ENCODE assay signal across 10 mouse cellular contexts in the genomic region with DNA sequence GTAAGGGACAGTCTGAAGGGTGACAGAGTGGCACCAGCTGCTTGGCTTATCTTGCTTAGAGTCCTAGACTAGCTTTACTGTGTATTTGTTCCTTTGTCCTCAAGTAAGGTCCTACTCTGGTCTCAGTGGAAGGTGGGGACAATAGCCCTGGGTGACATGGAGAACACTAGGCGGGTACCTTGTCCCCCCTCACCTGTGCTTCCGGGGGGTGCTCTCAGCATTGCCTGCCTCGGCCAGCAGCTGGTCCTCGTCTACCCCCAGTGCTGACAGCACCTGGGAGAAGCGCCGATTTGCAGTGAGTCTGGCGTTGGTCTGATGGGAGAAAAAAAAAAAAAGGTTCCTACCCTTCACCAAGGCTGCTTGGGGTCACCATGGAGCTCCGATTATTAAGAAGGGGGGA. TPM values are rescaled to one million over a fixed set of nuclear protein-coding genes. Genes with fewer than 3 reads are reported as not detected.
A peak's percentile ranks its signal among the peaks of the same experiment; 100 is the strongest.
DNase-seq lines count a peak whose midpoint lies in the region; ATAC-seq and TF ChIP-seq lines count a peak whose summit lies in the region.
"Had no signal": no experiment of that assay in that cellular context is flagged by ENCODE, and none has a peak within 500 bp of the region (broad histone marks: within the 10 kb centered on the region; RNA-seq: fewer than 3 reads in every experiment).

No protein-coding gene starts in this region.

- ATAC-seq in heart, postnatal 0 days (ENCODE audit: insufficient read depth, low read depth), result no peak
- no peak for ATAC-seq in embryonic facial prominence, embryonic 15.5 days (ENCODE audit: insufficient number of reproducible peaks, low FRiP score, low TSS enrichment, low read depth)
- no peak for ATAC-seq in liver, embryonic 16.5 days (ENCODE audit: low read depth)

- peaks cover 4% of the 10 kb centered on the region for H3K36me3 ChIP-seq in heart, postnatal 0 days (replicated peaks; ENCODE audit: control insufficient read depth, insufficient read depth, low read length)
- peaks cover 43% of the 10 kb centered on the region for H3K36me3 ChIP-seq in E14TG2a.4 (ENCODE audit: insufficient read depth, low read length)
- peaks cover 5% of the 10 kb centered on the region for H3K36me3 ChIP-seq in embryonic facial prominence, embryonic 15.5 days
- H3K36me3 ChIP-seq in liver, embryonic 16.5 days (ENCODE audit: control insufficient read depth, insufficient read depth), result peaks cover under 1% of the 10 kb centered on the region

- H3K9ac ChIP-seq in heart, postnatal 0 days (replicated peaks; ENCODE audit: low read depth, low read length), result peak overlapping the region; percentile 91; the same call in 1 of the 2 replicates
- no peak overlapping the region for H3K9ac ChIP-seq in embryonic facial prominence, embryonic 15.5 days
- peak overlapping the region; percentile 93 for H3K9ac ChIP-seq in liver, embryonic 16.5 days (ENCODE audit: low read depth, low read length)

- peak overlapping the region; percentile 88; the same call in 1 of the 2 replicates for H3K27ac ChIP-seq in heart, postnatal 0 days (ENCODE audit: low read depth)
- H3K27ac ChIP-seq in embryonic facial prominence, embryonic 15.5 days (replicated peaks), result no peak overlapping the region
- peak overlapping the region; percentile 91 for H3K27ac ChIP-seq in liver, embryonic 16.5 days (ENCODE audit: low read length)

- intact Hi-C loops in heart, postnatal 14 days (cut with DNase I), result no loop called here
- intact Hi-C loops in left cerebral cortex, postnatal 36 days (cut with DNase I), result no loop called here

- H3K9me3 ChIP-seq in heart, postnatal 0 days (replicated peaks; ENCODE audit: control insufficient read depth, low read length), result no peaks in the 10 kb centered on the region
- no peaks in the 10 kb centered on the region for H3K9me3 ChIP-seq in E14TG2a.4 (ENCODE audit: low read length)
- no peaks in the 10 kb centered on the region for H3K9me3 ChIP-seq in embryonic facial prominence, embryonic 15.5 days (replicated peaks)
- H3K9me3 ChIP-seq in liver, embryonic 16.5 days (replicated peaks; ENCODE audit: control insufficient read depth, low read length), result no peaks in the 10 kb centered on the region

- H3K4me1 ChIP-seq in heart, postnatal 0 days (ENCODE audit: control insufficient read depth, insufficient read depth), result peaks cover 25% of the 10 kb centered on the region
- H3K4me1 ChIP-seq in E14TG2a.4 (replicated peaks; ENCODE audit: low read depth, low read length), result peaks cover 72% of the 10 kb centered on the region
- H3K4me1 ChIP-seq in embryonic facial prominence, embryonic 15.5 days, result peaks cover 43% of the 10 kb centered on the region
- H3K4me1 ChIP-seq in liver, embryonic 16.5 days (ENCODE audit: control insufficient read depth, low read depth, low read length), result peaks cover 31% of the 10 kb centered on the region

- no peak for TF ChIP-seq CTCF in heart, postnatal 0 days (IDR thresholded peaks at IDR 0.05; ENCODE audit: low read depth)
- no peak for TF ChIP-seq CTCF in E14TG2a.4 (conservative IDR thresholded peaks at IDR 0.05; ENCODE audit: low read length)

- no peak for TF ChIP-seq EP300 in heart, postnatal 0 days (IDR thresholded peaks at IDR 0.05; ENCODE audit: low read depth)

- peak overlapping the region; percentile 93; the same call in 1 of the 2 replicates for H3K4me3 ChIP-seq in heart, postnatal 0 days (ENCODE audit: low read depth, low read length)
- H3K4me3 ChIP-seq in E14TG2a.4 (replicated peaks; ENCODE audit: low read length), result peak overlapping the region; percentile 98
- peak overlapping the region; percentile 100 for H3K4me3 ChIP-seq in embryonic facial prominence, embryonic 15.5 days (replicated peaks)
- peak overlapping the region; percentile 99 for H3K4me3 ChIP-seq in liver, embryonic 16.5 days (ENCODE audit: low read depth, low read length)

- WGBS in heart, postnatal 0 days, result 54% methylated on average over 8 of the region's 8 CpGs
- WGBS in embryonic facial prominence, embryonic 15.5 days, result 74% methylated on average over 8 of the region's 8 CpGs
- WGBS in liver, embryonic 16.5 days (ENCODE audit: insufficient replicate concordance), result 60% methylated on average over 8 of the region's 8 CpGs

- DNase-seq in heart, postnatal 0 days (ENCODE audit: low spot score), result no peak
- no peak for DNase-seq in heart, postnatal 14 days
- no peak for DNase-seq in cerebellum, adult 9-10 months
- no peak for DNase-seq in cerebellum, adult 9-11 months
- no peak for DNase-seq in left cerebral cortex, postnatal 36 days (ENCODE audit: low spot score in 2 of 2)
- DNase-seq: cerebellum, adult 18-20 months had no signal

- no peaks in the 10 kb centered on the region for H3K27me3 ChIP-seq in heart, postnatal 0 days (ENCODE audit: control insufficient read depth, insufficient read depth, low read length)
- H3K27me3 ChIP-seq in E14TG2a.4 (ENCODE audit: insufficient read depth, low read length), result no peaks in the 10 kb centered on the region
- no peaks in the 10 kb centered on the region for H3K27me3 ChIP-seq in embryonic facial prominence, embryonic 15.5 days
- no peaks in the 10 kb centered on the region for H3K27me3 ChIP-seq in liver, embryonic 16.5 days (ENCODE audit: control insufficient read depth, insufficient read depth, low read depth, low read length)
- H3K27me3 ChIP-seq: Patski had no signal

- peak overlapping the region; percentile 85 for H3K4me2 ChIP-seq in heart, postnatal 0 days (ENCODE audit: low read depth, low read length)
- H3K4me2 ChIP-seq in embryonic facial prominence, embryonic 15.5 days (replicated peaks), result peak overlapping the region; percentile 86
- H3K4me2 ChIP-seq in liver, embryonic 16.5 days (ENCODE audit: low read depth, low read length), result peak overlapping the region; percentile 97

RNA-seq across cellular contexts. Expression of gene Sart1, which starts 1.9 kb away (rescaled TPM):
- total RNA-seq in heart, postnatal 0 days (2014; rRNA removed; ENCODE audit: low replicate concordance), result 4.4 and 39.0 TPM in 2 replicates
- 26.4 and 26.9 TPM in 2 replicates for polyA plus RNA-seq in heart, postnatal 0 days (2015; fragmentation: Nextera tagmentation; extraction: Ambion mirVana)
- 10 to 100 TPM; 47.5 to 49.5 TPM for total RNA-seq in heart, postnatal 14 days (2021)
- polyA plus RNA-seq in embryonic facial prominence, embryonic 15.5 days (2015; fragmentation: Nextera tagmentation; extraction: Ambion mirVana), result 81.5 and 83.5 TPM in 2 replicates
- polyA plus RNA-seq in liver, embryonic 16.5 days (2015; fragmentation: Nextera tagmentation; extraction: Ambion mirVana), result 23.8 and 25.8 TPM in 2 replicates
- total RNA-seq in left cerebral cortex, postnatal 36 days (2021), result 100 to 1,000 TPM in 1 of 2 experiments, 10 to 100 TPM in 1; 75.6 to 103 TPM

RNA-seq across cellular contexts. Expression of gene Tsga10ip, which starts 11.9 kb away (rescaled TPM):
- total RNA-seq in heart, postnatal 0 days (2014; rRNA removed; ENCODE audit: low replicate concordance), result 0.31 and 3.5 TPM in 2 replicates
- polyA plus RNA-seq in heart, postnatal 0 days (2015; fragmentation: Nextera tagmentation; extraction: Ambion mirVana), result 2.5 and 3.5 TPM in 2 replicates
- under 1 TPM; 0.31 to 0.90 TPM for total RNA-seq in heart, postnatal 14 days (2021)
- 0.72 and 1.1 TPM in 2 replicates for polyA plus RNA-seq in embryonic facial prominence, embryonic 15.5 days (2015; fragmentation: Nextera tagmentation; extraction: Ambion mirVana)
- polyA plus RNA-seq in liver, embryonic 16.5 days (2015; fragmentation: Nextera tagmentation; extraction: Ambion mirVana), result 0.05 and 0.26 TPM in 2 replicates
- not detected for total RNA-seq in left cerebral cortex, postnatal 36 days (2021)

RNA-seq across cellular contexts. Expression of gene Banf1, which starts 23.4 kb away (rescaled TPM):
- 120 and 143 TPM in 2 replicates for total RNA-seq in heart, postnatal 0 days (2014; rRNA removed; ENCODE audit: low replicate concordance)
- polyA plus RNA-seq in heart, postnatal 0 days (2015; fragmentation: Nextera tagmentation; extraction: Ambion mirVana), result 340 and 356 TPM in 2 replicates
- 100 to 1,000 TPM; 115 to 145 TPM for total RNA-seq in heart, postnatal 14 days (2021)
- polyA plus RNA-seq in embryonic facial prominence, embryonic 15.5 days (2015; fragmentation: Nextera tagmentation; extraction: Ambion mirVana), result 399 and 402 TPM in 2 replicates
- polyA plus RNA-seq in liver, embryonic 16.5 days (2015; fragmentation: Nextera tagmentation; extraction: Ambion mirVana), result 189 and 214 TPM in 2 replicates
- 10 to 100 TPM; 74.3 to 83.3 TPM for total RNA-seq in left cerebral cortex, postnatal 36 days (2021)

RNA-seq across cellular contexts. Expression of gene Eif1ad, which starts 23.9 kb away (rescaled TPM):
- total RNA-seq in heart, postnatal 0 days (2014; rRNA removed; ENCODE audit: low replicate concordance), result 37.9 and 40.6 TPM in 2 replicates
- 33.5 and 37.5 TPM in 2 replicates for polyA plus RNA-seq in heart, postnatal 0 days (2015; fragmentation: Nextera tagmentation; extraction: Ambion mirVana)
- total RNA-seq in heart, postnatal 14 days (2021), result 10 to 100 TPM; 21.5 to 22.6 TPM
- polyA plus RNA-seq in embryonic facial prominence, embryonic 15.5 days (2015; fragmentation: Nextera tagmentation; extraction: Ambion mirVana), result 48.6 and 55.1 TPM in 2 replicates
- 22.4 and 23.5 TPM in 2 replicates for polyA plus RNA-seq in liver, embryonic 16.5 days (2015; fragmentation: Nextera tagmentation; extraction: Ambion mirVana)
- 10 to 100 TPM; 20.5 to 24.2 TPM for total RNA-seq in left cerebral cortex, postnatal 36 days (2021)

RNA-seq across cellular contexts. Expression of gene Drap1, which starts 34.4 kb away (rescaled TPM):
- total RNA-seq in heart, postnatal 0 days (2014; rRNA removed; ENCODE audit: low replicate concordance), result 169 and 171 TPM in 2 replicates
- polyA plus RNA-seq in heart, postnatal 0 days (2015; fragmentation: Nextera tagmentation; extraction: Ambion mirVana), result 328 and 338 TPM in 2 replicates
- total RNA-seq in heart, postnatal 14 days (2021), result 100 to 1,000 TPM; 252 to 264 TPM
- 267 and 280 TPM in 2 replicates for polyA plus RNA-seq in embryonic facial prominence, embryonic 15.5 days (2015; fragmentation: Nextera tagmentation; extraction: Ambion mirVana)
- 61.4 and 64.5 TPM in 2 replicates for polyA plus RNA-seq in liver, embryonic 16.5 days (2015; fragmentation: Nextera tagmentation; extraction: Ambion mirVana)
- 100 to 1,000 TPM; 245 to 260 TPM for total RNA-seq in left cerebral cortex, postnatal 36 days (2021)
